Mouse (Mus musculus) thymus, postnatal 10 days (tissue): Measurements from ENCODE around the gene Srp54a.
"Not testable (repeated sequence)": the region's sequence is repeated elsewhere in the genome, so short reads cannot be mapped to it uniquely, and the experiment has no call there.

Experiments
- DNase-seq, 2 experiments: peaks; one replicate each; pipeline ENCODE4 v3.0.0; 2021; ENCODE audit warnings: low spot score in 2 of 2

Srp54a gene

GRCm38 (mm10) chr12:55079726-55080600 is at the start of gene Srp54a, which contains the start of gene 2700097O09Rik:
TSS of gene Srp54a (plus strand) at chr12:55080262.
TSS of gene 2700097O09Rik (minus strand) at chr12:55080110.
- DNase-seq = peak; percentile 90 to 91

GRCm38 (mm10) chr12:55041011-55041410 is 39.1 kb upstream of the Srp54a start:
- no peak for DNase-seq

GRCm38 (mm10) chr12:55049731-55050353 is 30.2 kb upstream of the Srp54a start:
- DNase-seq = no peak

GRCm38 (mm10) chr12:55051210-55052173 is 28.6 kb upstream of the Srp54a start:
- no peak for DNase-seq

GRCm38 (mm10) chr12:55053267-55053666 is 26.8 kb upstream of the Srp54a start:
- no peak for DNase-seq

GRCm38 (mm10) chr12:55054551-55055241 is 25.4 kb upstream of the Srp54a start:
- no peak for DNase-seq

- DNase-seq = no peak
Measured at GRCm38 (mm10) chr12:55056703-55057102, 23.4 kb upstream of the Srp54a start.

GRCm38 (mm10) chr12:55058865-55059615 is 21.0 kb upstream of the Srp54a start:
- no peak for DNase-seq

- DNase-seq = no peak
Measured at GRCm38 (mm10) chr12:55059812-55060211, 20.2 kb upstream of the Srp54a start.

GRCm38 (mm10) chr12:55060212-55060898 is 19.7 kb upstream of the Srp54a start:
- DNase-seq = no peak

- no peak for DNase-seq
Measured at GRCm38 (mm10) chr12:55061006-55061405, 19.1 kb upstream of the Srp54a start.

- no peak for DNase-seq
Measured at GRCm38 (mm10) chr12:55062141-55062540, 17.9 kb upstream of the Srp54a start.

- DNase-seq = no peak
Measured at GRCm38 (mm10) chr12:55072495-55072894, 7.6 kb upstream of the Srp54a start.

- no peak for DNase-seq
Measured at GRCm38 (mm10) chr12:55073686-55074085, 6.4 kb upstream of the Srp54a start.

GRCm38 (mm10) chr12:55075296-55075695 is 4.8 kb upstream of the Srp54a start:
- DNase-seq = no peak

GRCm38 (mm10) chr12:55078706-55079105 is 1.4 kb upstream of the Srp54a start:
- DNase-seq = not testable (repeated sequence)

- DNase-seq = not testable (repeated sequence)
Measured at GRCm38 (mm10) chr12:55080601-55080942, 510 bp downstream of the Srp54a start.

GRCm38 (mm10) chr12:55092127-55092526 is 12.1 kb downstream of the Srp54a start:
- not testable (repeated sequence) for DNase-seq

- DNase-seq = not testable (repeated sequence)
Measured at GRCm38 (mm10) chr12:55112616-55113015, 32.6 kb downstream of the Srp54a start.

GRCm38 (mm10) chr12:55124242-55124641 is 44.2 kb downstream of the Srp54a start, which contains the start of gene Fam177a:
TSS of gene Fam177a (plus strand) at chr12:55124469.
- DNase-seq = not testable (repeated sequence)
